Mouse (Mus musculus) ES-E14 (cell line): ENCODE data around the gene Sgcg. TPM values are rescaled to one million over a fixed set of nuclear protein-coding genes. Genes with fewer than 3 reads are reported as not detected.

Experiments used
- DNase-seq: peaks from one replicate; pipeline ENCODE4 v3.0.0-alpha.2; 2013; ENCODE audit warnings: low read depth, low spot score
- H3K27ac ChIP-seq: 2 replicates; pipeline ENCODE4 v1.5.1; 2012; ENCODE audit warnings: low read depth, mild to moderate bottlenecking, low read length, moderate library complexity, mixed read lengths; ENCODE audit not compliant: poor library complexity, insufficient read depth, severe bottlenecking
- H3K36me3 ChIP-seq: 2 replicates; pipeline ENCODE4 v1.6.1; 2012; ENCODE audit warnings: mild to moderate bottlenecking, low read length, moderate library complexity, mixed read lengths; ENCODE audit not compliant: control insufficient read depth, poor library complexity, insufficient read depth, severe bottlenecking
- H3K4me1 ChIP-seq, 2 experiments: fragments of 150-350 bp in 1 of 2; sonication (generic) in 1 of 2; 2 replicates each; pipeline ENCODE4 v1.6.1; 2012; ENCODE audit warnings: low read length in 2 of 2, mild to moderate bottlenecking in 1 of 2, mixed read lengths in 1 of 2; ENCODE audit not compliant: control insufficient read depth in 2 of 2, insufficient read depth in 2 of 2, poor library complexity in 1 of 2
- H3K4me3 ChIP-seq, 2 experiments: fragments of 150-350 bp in 1 of 2; sonication (generic) in 1 of 2; 2 replicates each; pipeline ENCODE4 v1.5.1; 2012; ENCODE audit warnings: low read length in 2 of 2, low read depth in 1 of 2, mild to moderate bottlenecking in 1 of 2, mixed read lengths in 1 of 2; ENCODE audit not compliant: insufficient read depth in 1 of 2, poor library complexity in 1 of 2, severe bottlenecking in 1 of 2
- H3K9ac ChIP-seq: 2 replicates; pipeline ENCODE4 v1.6.1; 2012; ENCODE audit warnings: low read depth, mild to moderate bottlenecking, low read length, mixed read lengths; ENCODE audit not compliant: poor library complexity, insufficient read depth, severe bottlenecking
- H3K9me3 ChIP-seq: fragments of 150-350 bp; sonication (generic); 2 replicates; pipeline ENCODE4 v1.6.1; 2012; ENCODE audit warnings: low read depth, mild to moderate bottlenecking, low read length; ENCODE audit not compliant: control insufficient read depth, insufficient read depth
- CHD2 ChIP-seq: IDR thresholded peaks from 2 replicates; pipeline ENCODE4 v1.6.1; 2014; ENCODE audit warnings: mild to moderate bottlenecking, low read depth, low read length, inconsistent platforms
- HCFC1 ChIP-seq: IDR thresholded peaks from 2 replicates; pipeline ENCODE4 v1.6.1; 2012; ENCODE audit warnings: low read length, inconsistent platforms, borderline replicate concordance; ENCODE audit not compliant: insufficient read depth
- MAFK ChIP-seq: IDR thresholded peaks from 2 replicates; pipeline ENCODE4 v1.6.1; 2014; ENCODE audit warnings: mild to moderate bottlenecking, low read depth, low read length, inconsistent platforms; ENCODE audit not compliant: insufficient read depth
- ZC3H11A ChIP-seq: IDR thresholded peaks from 2 replicates; pipeline ENCODE4 v1.6.1; 2012; ENCODE audit warnings: low read depth, mild to moderate bottlenecking, inconsistent platforms, low read length, borderline replicate concordance
- ZNF384 ChIP-seq: IDR thresholded peaks from 2 replicates; pipeline ENCODE4 v1.6.1; 2012; ENCODE audit warnings: low read depth, low read length, inconsistent platforms
- in situ Hi-C, 2 experiments: fragments of 600-800 bp; cut with MboI; formaldehyde crosslinking; loops; one replicate each; pipeline ENCODE4 v1.15.1; 2025; ENCODE audit warnings: low sequenced_read_pairs in 2 of 2, inconsistent platforms in 1 of 2; ENCODE audit not compliant: unreplicated experiment in 2 of 2
- total RNA-seq: library from RNA; depleted of rRNA; stranded (reverse); fragments of 300-350 nt; gene quantifications from 2 replicates; pipeline ENCODE4 v1.2.3, GENCODE M21; 2012

The Sgcg gene
- total RNA-seq, 1 experiment = 0.13 TPM

- no peaks in the 10 kb centered on the region for H3K9me3 ChIP-seq
- H3K27ac ChIP-seq = no peak overlapping the region
- H3K9ac ChIP-seq = no peak overlapping the region
- TF ChIP-seq ZNF384 = no peak
- TF ChIP-seq CHD2 = no peak
- no peak for TF ChIP-seq MAFK
- TF ChIP-seq HCFC1 = no peak
- no peak for TF ChIP-seq ZC3H11A
- peak; percentile 3 for DNase-seq
- no peaks in the 10 kb centered on the region for H3K36me3 ChIP-seq
- no peaks in the 10 kb centered on the region for H3K4me1 ChIP-seq
- in situ Hi-C loops = no loop called here
- H3K4me3 ChIP-seq = no peak overlapping the region
Observed at GRCm38 (mm10) chr14:61226151-61226550, 32.1 kb downstream of the Sgcg start.

- H3K4me1 ChIP-seq = no peaks in the 10 kb centered on the region
- H3K9me3 ChIP-seq = no peaks in the 10 kb centered on the region
- no peak for DNase-seq
- H3K9ac ChIP-seq = no peak overlapping the region
- no peaks in the 10 kb centered on the region for H3K36me3 ChIP-seq
- in situ Hi-C loops = no loop called here
- H3K4me3 ChIP-seq = no peak overlapping the region
- TF ChIP-seq MAFK (no peak), HCFC1 (no peak), CHD2 (no peak), ZNF384 (no peak), ZC3H11A (no peak)
- H3K27ac ChIP-seq = no peak overlapping the region
Observed at GRCm38 (mm10) chr14:61224387-61225077, 33.8 kb downstream of the Sgcg start.

GRCm38 (mm10) chr14:61223740-61224139 lies 34.5 kb downstream of the Sgcg start:
- TF ChIP-seq MAFK (no peak), CHD2 (no peak), HCFC1 (no peak), ZC3H11A (no peak)
- Histone ChIP-seq H3K4me1 (no peaks in the 10 kb centered on the region), H3K36me3 (no peaks in the 10 kb centered on the region), H3K9me3 (no peaks in the 10 kb centered on the region), H3K27ac (no peak overlapping the region), H3K4me3 (no peak overlapping the region), H3K9ac (no peak overlapping the region)
- no peak for DNase-seq
- in situ Hi-C loops = no loop called here

GRCm38 (mm10) chr14:61222506-61222905 lies 35.8 kb downstream of the Sgcg start:
- TF ChIP-seq ZC3H11A = no peak
- no peak for TF ChIP-seq MAFK
- TF ChIP-seq HCFC1 = no peak
- TF ChIP-seq ZNF384 = no peak
- TF ChIP-seq CHD2 = no peak
- H3K9ac ChIP-seq = no peak overlapping the region
- H3K4me1 ChIP-seq = no peaks in the 10 kb centered on the region
- in situ Hi-C loops = no loop called here
- no peaks in the 10 kb centered on the region for H3K36me3 ChIP-seq
- no peak overlapping the region for H3K4me3 ChIP-seq
- no peak overlapping the region for H3K27ac ChIP-seq
- DNase-seq = no peak
- no peaks in the 10 kb centered on the region for H3K9me3 ChIP-seq

- no peaks in the 10 kb centered on the region for H3K36me3 ChIP-seq
- in situ Hi-C loops = no loop called here
- H3K27ac ChIP-seq = no peak overlapping the region
- TF ChIP-seq MAFK (no peak), HCFC1 (no peak), ZNF384 (no peak)
- no peaks in the 10 kb centered on the region for H3K9me3 ChIP-seq
- no peak for DNase-seq
- H3K9ac ChIP-seq = no peak overlapping the region
- no peaks in the 10 kb centered on the region for H3K4me1 ChIP-seq
- H3K4me3 ChIP-seq = no peak overlapping the region
Observed at GRCm38 (mm10) chr14:61221166-61221565, 37.1 kb downstream of the Sgcg start.
